Mouse (Mus musculus) hindbrain, embryonic 12.5 days (tissue): ENCODE results near the gene Adck2. TPM values are rescaled to one million over a fixed set of nuclear protein-coding genes. Genes with fewer than 3 reads are reported as not detected.
A peak's percentile ranks its signal among the peaks of the same experiment; 100 is the strongest.

Experiments
- ATAC-seq: fragments of 200-750 bp; cut with Nextera tagmentation; 2 replicates; pipeline ENCODE4 v1.8.0; 2017; ENCODE audit warnings: moderate TSS enrichment; ENCODE audit not compliant: low FRiP score
- H3K27ac ChIP-seq: fragments of 300-500 bp; sonication (generic); 2 replicates; pipeline ENCODE4 v1.5.1; 2016; ENCODE audit warnings: mild to moderate bottlenecking
- H3K27me3 ChIP-seq: fragments of 300-500 bp; sonication (generic); 2 replicates; pipeline ENCODE4 v1.6.1; 2016; ENCODE audit warnings: mild to moderate bottlenecking
- H3K36me3 ChIP-seq: fragments of 300-500 bp; sonication (generic); 2 replicates; pipeline ENCODE4 v1.6.1; 2016; ENCODE audit warnings: mild to moderate bottlenecking
- H3K4me1 ChIP-seq: fragments of 300-500 bp; sonication (generic); 2 replicates; pipeline ENCODE4 v1.6.1; 2016
- H3K4me2 ChIP-seq: fragments of 300-500 bp; sonication (generic); replicated peaks from 2 replicates; pipeline ENCODE4 v1.6.1; 2016; ENCODE audit warnings: mild to moderate bottlenecking
- H3K4me3 ChIP-seq: fragments of 300-500 bp; sonication (generic); 2 replicates; pipeline ENCODE4 v1.5.1; 2016; ENCODE audit warnings: mild to moderate bottlenecking
- H3K9ac ChIP-seq: fragments of 300-500 bp; sonication (generic); 2 replicates; pipeline ENCODE4 v1.6.1; 2016; ENCODE audit warnings: mild to moderate bottlenecking, moderate library complexity
- H3K9me3 ChIP-seq: fragments of 300-500 bp; sonication (generic); replicated peaks from 2 replicates; pipeline ENCODE4 v1.6.1; 2016; ENCODE audit warnings: mild to moderate bottlenecking
- WGBS: fragments of 180-500 bp; shearing (Covaris S2); methylation state at CpG from one replicate; pipeline ENCODE4 v1.1.7; 2016; 5-methylcytosine and 5-hydroxymethylcytosine counted together
- polyA plus RNA-seq: library from polyadenylated mRNA; unstranded; fragments of >200 nt; fragmentation: Nextera tagmentation; extraction: Ambion mirVana; gene quantifications from 2 replicates; pipeline ENCODE4 v1.2.1, GENCODE M21; 2016

Adck2 gene
- polyA plus RNA-seq, 1 experiment from 2014 or later: 39.5 TPM

GRCm38 (mm10) chr6:39562166-39563015 is 11.3 kb upstream of the Adck2 start:
- ATAC-seq: 0 out of 2 replicates have a peak, but pooled peaks have one; percentile 24
- H3K4me3 ChIP-seq: peak overlapping the region; percentile 6; the same call in 1 of the 2 replicates

GRCm38 (mm10) chr6:39567528-39567927 is 6.1 kb upstream of the Adck2 start:
- Histone ChIP-seq H3K9me3 (no peaks in the 10 kb centered on the region), H3K4me1 (no peaks in the 10 kb centered on the region), H3K4me2 (no peak overlapping the region), H3K4me3 (no peak overlapping the region), H3K9ac (no peak overlapping the region), H3K36me3 (no peaks in the 10 kb centered on the region), H3K27ac (no peak overlapping the region), H3K27me3 (no peaks in the 10 kb centered on the region)
- ATAC-seq: no peak
- WGBS: 17% methylated on average over 5 of the region's 5 CpGs

More at GRCm38 (mm10) chr6:39562166-39563015, 11.3 kb upstream of the Adck2 start:
- no peaks in the 10 kb centered on the region for H3K36me3 ChIP-seq
- no peak overlapping the region for H3K27ac ChIP-seq
- WGBS: 20% methylated on average over 23 of the region's 23 CpGs
- H3K4me2 ChIP-seq: peak overlapping the region; percentile 25
- H3K9ac ChIP-seq: no peak overlapping the region
- no peaks in the 10 kb centered on the region for H3K9me3 ChIP-seq
- peaks cover 22% of the 10 kb centered on the region for H3K4me1 ChIP-seq
- H3K27me3 ChIP-seq: no peaks in the 10 kb centered on the region

- H3K27me3 ChIP-seq: no peaks in the 10 kb centered on the region
- no peaks in the 10 kb centered on the region for H3K36me3 ChIP-seq
- no peak overlapping the region for H3K9ac ChIP-seq
- ATAC-seq: no peak
- peaks cover 11% of the 10 kb centered on the region for H3K4me1 ChIP-seq
- no peak overlapping the region for H3K4me2 ChIP-seq
- no peak overlapping the region for H3K27ac ChIP-seq
- H3K4me3 ChIP-seq: no peak overlapping the region
- no peaks in the 10 kb centered on the region for H3K9me3 ChIP-seq
- WGBS: 84% methylated on average over 3 of the region's 3 CpGs
Observed at GRCm38 (mm10) chr6:39570426-39570825, 3.2 kb upstream of the Adck2 start.

GRCm38 (mm10) chr6:39574555-39574869 is 839 bp downstream of the Adck2 start:
- ATAC-seq: peak; percentile 49; the same call in 1 of the 2 replicates
- Histone ChIP-seq H3K27me3 (no peaks in the 10 kb centered on the region), H3K9ac (peak overlapping the region; percentile 81), H3K4me2 (peak overlapping the region; percentile 85), H3K9me3 (no peaks in the 10 kb centered on the region), H3K4me1 (peaks cover 11% of the 10 kb centered on the region), H3K36me3 (peaks cover 23% of the 10 kb centered on the region), H3K27ac (peak overlapping the region; percentile 95), H3K4me3 (peak overlapping the region; percentile 64)
- WGBS: 29% methylated on average over 10 of the region's 10 CpGs

- Histone ChIP-seq H3K4me1 (peaks cover 11% of the 10 kb centered on the region), H3K27me3 (no peaks in the 10 kb centered on the region), H3K4me2 (peak overlapping the region; percentile 85), H3K4me3 (peak overlapping the region; percentile 64), H3K9ac (peak overlapping the region; percentile 81), H3K27ac (peak overlapping the region; percentile 95), H3K36me3 (peaks cover 27% of the 10 kb centered on the region), H3K9me3 (no peaks in the 10 kb centered on the region)
- ATAC-seq: no peak
- WGBS: 76% methylated on average over 7 of the region's 7 CpGs
Observed at GRCm38 (mm10) chr6:39574951-39575350, 1.3 kb downstream of the Adck2 start.

GRCm38 (mm10) chr6:39579552-39579951 is 5.9 kb downstream of the Adck2 start:
- H3K9ac ChIP-seq: no peak overlapping the region
- H3K4me1 ChIP-seq: peaks cover 5% of the 10 kb centered on the region
- no peak overlapping the region for H3K4me2 ChIP-seq
- no peaks in the 10 kb centered on the region for H3K9me3 ChIP-seq
- ATAC-seq: no peak
- H3K27ac ChIP-seq: no peak overlapping the region
- no peaks in the 10 kb centered on the region for H3K27me3 ChIP-seq
- WGBS: 88% methylated on average over 7 of the region's 7 CpGs
- peaks cover 67% of the 10 kb centered on the region for H3K36me3 ChIP-seq
- H3K4me3 ChIP-seq: no peak overlapping the region

- no peaks in the 10 kb centered on the region for H3K9me3 ChIP-seq
- no peak overlapping the region for H3K9ac ChIP-seq
- no peak overlapping the region for H3K4me2 ChIP-seq
- no peaks in the 10 kb centered on the region for H3K27me3 ChIP-seq
- ATAC-seq: no peak
- no peak overlapping the region for H3K27ac ChIP-seq
- H3K4me1 ChIP-seq: no peaks in the 10 kb centered on the region
- no peak overlapping the region for H3K4me3 ChIP-seq
- 88% methylated on average over 2 of the region's 2 CpGs for WGBS
- peaks cover 75% of the 10 kb centered on the region for H3K36me3 ChIP-seq
Observed at GRCm38 (mm10) chr6:39580558-39580957, 6.9 kb downstream of the Adck2 start.

GRCm38 (mm10) chr6:39581087-39581784 is 7.6 kb downstream of the Adck2 start:
- H3K27me3 ChIP-seq: no peaks in the 10 kb centered on the region
- 75% methylated on average over 7 of the region's 7 CpGs for WGBS
- ATAC-seq: no peak
- H3K27ac ChIP-seq: no peak overlapping the region
- no peaks in the 10 kb centered on the region for H3K9me3 ChIP-seq
- no peak overlapping the region for H3K4me2 ChIP-seq
- no peaks in the 10 kb centered on the region for H3K4me1 ChIP-seq
- peaks cover 82% of the 10 kb centered on the region for H3K36me3 ChIP-seq
- H3K4me3 ChIP-seq: no peak overlapping the region
- H3K9ac ChIP-seq: no peak overlapping the region

GRCm38 (mm10) chr6:39585517-39585916 is 11.8 kb downstream of the Adck2 start, which contains the start of gene Gm42420:
TSS of gene Gm42420 (plus strand) at chr6:39585753.
- no peak for ATAC-seq
- H3K9ac ChIP-seq: no peak within 1 kb of the TSS
- H3K9me3 ChIP-seq: no peaks in the 10 kb centered on the region
- H3K27ac ChIP-seq: no peak within 1 kb of the TSS
- WGBS: 95% methylated on average over 6 of the region's 6 CpGs
- H3K4me1 ChIP-seq: no peaks in the 10 kb centered on the region
- no peak within 1 kb of the TSS for H3K4me3 ChIP-seq
- no peak within 1 kb of the TSS for H3K4me2 ChIP-seq
- H3K27me3 ChIP-seq: no peaks in the 10 kb centered on the region
- H3K36me3 ChIP-seq: peaks cover 76% of the 10 kb centered on the region

GRCm38 (mm10) chr6:39591481-39591880 is 17.8 kb downstream of the Adck2 start:
- no peaks in the 10 kb centered on the region for H3K27me3 ChIP-seq
- peaks cover 26% of the 10 kb centered on the region for H3K36me3 ChIP-seq
- H3K4me1 ChIP-seq: peaks cover 15% of the 10 kb centered on the region
- H3K27ac ChIP-seq: no peak overlapping the region
- H3K4me2 ChIP-seq: no peak overlapping the region
- H3K9ac ChIP-seq: no peak overlapping the region
- no peak overlapping the region for H3K4me3 ChIP-seq
- H3K9me3 ChIP-seq: no peaks in the 10 kb centered on the region
- WGBS: 97% methylated on average over 4 of the region's 4 CpGs
- no peak for ATAC-seq

GRCm38 (mm10) chr6:39592401-39593214 is 18.9 kb downstream of the Adck2 start, which contains the start of gene Ndufb2:
TSS of gene Ndufb2 (plus strand) at chr6:39592574.
- Histone ChIP-seq H3K9me3 (no peaks in the 10 kb centered on the region), H3K4me1 (peaks cover 15% of the 10 kb centered on the region), H3K4me3 (peak within 1 kb of the TSS; percentile 68), H3K27me3 (no peaks in the 10 kb centered on the region), H3K36me3 (peaks cover 24% of the 10 kb centered on the region), H3K9ac (peak within 1 kb of the TSS; percentile 82), H3K27ac (peak within 1 kb of the TSS; percentile 87), H3K4me2 (peak within 1 kb of the TSS; percentile 79)
- peak; percentile 98 for ATAC-seq
- WGBS: under 1% methylated on average over 56 of the region's 56 CpGs

- no peak overlapping the region for H3K4me2 ChIP-seq
- no peak overlapping the region for H3K4me3 ChIP-seq
- no peaks in the 10 kb centered on the region for H3K4me1 ChIP-seq
- 98% methylated on average over 3 of the region's 3 CpGs for WGBS
- H3K9me3 ChIP-seq: no peaks in the 10 kb centered on the region
- no peak for ATAC-seq
- peaks cover 47% of the 10 kb centered on the region for H3K36me3 ChIP-seq
- H3K27me3 ChIP-seq: no peaks in the 10 kb centered on the region
- no peak overlapping the region for H3K27ac ChIP-seq
- no peak overlapping the region for H3K9ac ChIP-seq
Observed at GRCm38 (mm10) chr6:39600851-39601250, 27.2 kb downstream of the Adck2 start.
